Mouse (Mus musculus) left cerebral cortex, adult 18-20 months (tissue): ENCODE measurements around the gene Car9. TPM values are rescaled to one million over a fixed set of nuclear protein-coding genes. Genes with fewer than 3 reads are reported as not detected.

Experiments used
- DNase-seq, 2 experiments: peaks; one replicate each; pipeline ENCODE4 v3.0.0; 2021 to 2022; ENCODE audit warnings: low spot score in 2 of 2, mixed read lengths in 1 of 2
- total RNA-seq, 2 experiments: library from RNA; stranded (reverse); gene quantifications; 2 replicates each; pipeline ENCODE4 v1.2.3; 2021

Car9 gene
- total RNA-seq, 2 experiments from 2014 or later: 0.42 to 1.8 TPM

GRCm38 (mm10) chr4:43493186-43493845 lies 13.4 kb upstream of the Car9 start:
- DNase-seq: peak; percentile 93 to 95

GRCm38 (mm10) chr4:43493846-43494240 lies 12.9 kb upstream of the Car9 start:
- no peak for DNase-seq

GRCm38 (mm10) chr4:43496587-43496986 lies 10.2 kb upstream of the Car9 start:
- no peak for DNase-seq

GRCm38 (mm10) chr4:43497405-43497804 lies 9.4 kb upstream of the Car9 start:
- DNase-seq: no peak

- DNase-seq: no peak
These were observed 8.8 kb upstream of the Car9 start for GRCm38 (mm10) chr4:43497946-43498345.

GRCm38 (mm10) chr4:43498983-43499382 lies 7.8 kb upstream of the Car9 start:
- no peak for DNase-seq

- peak; percentile 64 to 82 for DNase-seq
These were observed 7.1 kb upstream of the Car9 start, which contains the start of gene Arhgef39 for GRCm38 (mm10) chr4:43499407-43500333. TSS of gene Arhgef39 (minus strand) at chr4:43499695.

- DNase-seq: no peak
These were observed 3.7 kb upstream of the Car9 start for GRCm38 (mm10) chr4:43503041-43503440.

GRCm38 (mm10) chr4:43503506-43503905 lies 3.3 kb upstream of the Car9 start:
- DNase-seq: no peak

GRCm38 (mm10) chr4:43504269-43504668 lies 2.5 kb upstream of the Car9 start:
- DNase-seq: no peak

GRCm38 (mm10) chr4:43506074-43506473 lies 692 bp upstream of the Car9 start:
- DNase-seq: no peak

GRCm38 (mm10) chr4:43507938-43508665 lies 1.3 kb downstream of the Car9 start:
- no peak for DNase-seq

GRCm38 (mm10) chr4:43508666-43508997 lies 1.9 kb downstream of the Car9 start:
- DNase-seq: no peak

GRCm38 (mm10) chr4:43509109-43509508 lies 2.3 kb downstream of the Car9 start:
- no peak for DNase-seq

- no peak for DNase-seq
These were observed 5.1 kb downstream of the Car9 start for GRCm38 (mm10) chr4:43511675-43512454.

GRCm38 (mm10) chr4:43512653-43513052 lies 5.9 kb downstream of the Car9 start:
- DNase-seq: no peak

GRCm38 (mm10) chr4:43513300-43513699 lies 6.5 kb downstream of the Car9 start:
- no peak for DNase-seq

- no peak for DNase-seq
These were observed 7.0 kb downstream of the Car9 start for GRCm38 (mm10) chr4:43513791-43514190.

- DNase-seq: no peak
These were observed 9.3 kb downstream of the Car9 start for GRCm38 (mm10) chr4:43515764-43516708.

- DNase-seq: no peak
These were observed 12.8 kb downstream of the Car9 start for GRCm38 (mm10) chr4:43519551-43519950.
